ENCODE assay signal across 33 mouse cellular contexts in the genomic region with DNA sequence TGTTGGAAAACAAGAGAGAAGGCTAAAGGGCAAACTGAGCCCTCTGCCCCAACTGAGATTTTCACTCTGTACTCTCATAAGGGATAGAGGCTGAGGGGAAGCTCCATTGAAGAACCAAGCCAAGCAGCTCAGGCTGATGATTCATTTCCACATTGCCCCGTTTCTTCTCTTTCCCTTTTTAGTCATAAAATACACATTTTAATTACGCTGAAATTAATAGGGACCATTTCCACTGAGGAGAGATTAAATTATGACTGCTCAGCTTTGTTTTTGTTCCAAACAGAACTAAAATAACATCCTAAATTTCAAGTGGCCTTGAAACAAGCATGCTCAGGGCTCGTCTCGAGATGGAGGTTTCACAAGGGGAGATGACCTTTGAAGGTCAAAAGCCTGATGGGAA.
"Had no signal": no experiment of that assay in that cellular context is flagged by ENCODE, and none has a peak within 500 bp of the region (broad histone marks: within the 10 kb centered on the region; RNA-seq: fewer than 3 reads in every experiment).

No protein-coding gene starts in this region.

- H3K4me3 ChIP-seq: limb, embryonic 10.5 days; limb, embryonic 12.5 days; limb, embryonic 13.5 days; limb, embryonic 15.5 days; liver, embryonic 12.5 days; liver, embryonic 13.5 days; liver, embryonic 15.5 days; lung, embryonic 15.5 days; megakaryocyte, embryonic 14.5 days; midbrain, embryonic 10.5 days; midbrain, embryonic 12.5 days; midbrain, embryonic 13.5 days; midbrain, embryonic 15.5 days; myocyte; neural tube, embryonic 12.5 days; neural tube, embryonic 13.5 days had no signal

- H3K36me3 ChIP-seq: limb, embryonic 10.5 days; limb, embryonic 12.5 days; limb, embryonic 13.5 days; limb, embryonic 15.5 days; liver, embryonic 12.5 days; liver, embryonic 13.5 days; liver, embryonic 15.5 days; lung, embryonic 15.5 days; midbrain, embryonic 10.5 days; midbrain, embryonic 12.5 days; midbrain, embryonic 13.5 days; midbrain, embryonic 15.5 days; neural tube, embryonic 12.5 days; neural tube, embryonic 13.5 days had no signal

- DNase-seq: left cerebral cortex, postnatal 4 days; liver; liver, embryonic 13.5 days; liver, postnatal 0 days; lung, adult 18-20 months; lung, adult 2 months; lung, embryonic 14.5 days; lung, postnatal 10 days; lung, postnatal 14 days; lung, postnatal 36 days; lung, postnatal 4 days; midbrain, embryonic 14.5 days had no signal

- H3K4me1 ChIP-seq: limb, embryonic 12.5 days; limb, embryonic 13.5 days; limb, embryonic 15.5 days; lung, embryonic 15.5 days; midbrain, embryonic 10.5 days; midbrain, embryonic 12.5 days; midbrain, embryonic 13.5 days; midbrain, embryonic 15.5 days; neural tube, embryonic 12.5 days; neural tube, embryonic 13.5 days had no signal

- H3K9ac ChIP-seq: limb, embryonic 12.5 days; limb, embryonic 13.5 days; limb, embryonic 15.5 days; liver, embryonic 12.5 days; liver, embryonic 13.5 days; liver, embryonic 14.5 days; liver, embryonic 15.5 days; liver, postnatal 0 days; lung, embryonic 14.5 days; lung, embryonic 15.5 days; midbrain, embryonic 12.5 days; midbrain, embryonic 13.5 days; midbrain, embryonic 15.5 days; neural tube, embryonic 12.5 days; neural tube, embryonic 13.5 days had no signal

- H3K27me3 ChIP-seq: limb, embryonic 12.5 days; limb, embryonic 13.5 days; limb, embryonic 15.5 days; lung, embryonic 15.5 days; midbrain, embryonic 12.5 days; midbrain, embryonic 13.5 days; midbrain, embryonic 15.5 days; neural tube, embryonic 12.5 days; neural tube, embryonic 13.5 days had no signal

- H3K4me2 ChIP-seq: limb, embryonic 12.5 days; limb, embryonic 13.5 days; limb, embryonic 15.5 days; liver, embryonic 11.5 days; liver, embryonic 12.5 days; liver, embryonic 13.5 days; liver, embryonic 15.5 days; lung, embryonic 14.5 days; lung, embryonic 15.5 days; midbrain, embryonic 11.5 days; midbrain, embryonic 12.5 days; midbrain, embryonic 13.5 days; midbrain, embryonic 15.5 days; neural tube, embryonic 12.5 days; neural tube, embryonic 13.5 days had no signal

- H3K9me3 ChIP-seq: limb, embryonic 10.5 days; limb, embryonic 12.5 days; limb, embryonic 13.5 days; limb, embryonic 15.5 days; liver, embryonic 12.5 days; liver, embryonic 13.5 days; liver, embryonic 15.5 days; lung, embryonic 15.5 days; megakaryocyte, embryonic 14.5 days; midbrain, embryonic 10.5 days; midbrain, embryonic 12.5 days; midbrain, embryonic 13.5 days; midbrain, embryonic 15.5 days; neural tube, embryonic 12.5 days; neural tube, embryonic 13.5 days had no signal

- H3K27ac ChIP-seq: limb, embryonic 10.5 days; limb, embryonic 12.5 days; limb, embryonic 13.5 days; limb, embryonic 15.5 days; liver, embryonic 12.5 days; liver, embryonic 13.5 days; liver, embryonic 14.5 days; liver, embryonic 15.5 days; lung, embryonic 15.5 days; macrophage; midbrain, embryonic 10.5 days; midbrain, embryonic 12.5 days; midbrain, embryonic 13.5 days; midbrain, embryonic 15.5 days; neural tube, embryonic 12.5 days; neural tube, embryonic 13.5 days had no signal

- ATAC-seq: liver, embryonic 12.5 days; liver, postnatal 0 days; lung, postnatal 0 days; midbrain, embryonic 13.5 days; midbrain, embryonic 15.5 days; midbrain, embryonic 16.5 days had no signal
